Mouse (Mus musculus) retina, postnatal 1 day (tissue): ENCODE data around the gene Elmo2.
A peak's percentile ranks its signal among the peaks of the same experiment; 100 is the strongest.

Source experiments
- DNase-seq: peaks from one replicate; pipeline ENCODE4 v3.0.0-alpha.2; 2012

Elmo2 gene

GRCm38 (mm10) chr2:165323484-165323883 is 2.8 kb downstream of the Elmo2 start:
- DNase-seq = no peak

GRCm38 (mm10) chr2:165321981-165322735 is 4.1 kb downstream of the Elmo2 start:
- no peak for DNase-seq

GRCm38 (mm10) chr2:165321381-165321888 is 4.8 kb downstream of the Elmo2 start:
- DNase-seq = peak; percentile 16

GRCm38 (mm10) chr2:165320531-165321150 is 5.6 kb downstream of the Elmo2 start:
- peak; percentile 53 for DNase-seq

- peak; percentile 30 for DNase-seq
These were observed 6.8 kb downstream of the Elmo2 start for GRCm38 (mm10) chr2:165319503-165319902.

GRCm38 (mm10) chr2:165318941-165319340 is 7.3 kb downstream of the Elmo2 start:
- no peak for DNase-seq

- DNase-seq = no peak
These were observed 8.5 kb downstream of the Elmo2 start for GRCm38 (mm10) chr2:165317621-165318263.

GRCm38 (mm10) chr2:165316837-165317473 is 9.3 kb downstream of the Elmo2 start:
- DNase-seq = peak; percentile 92

- DNase-seq = peak; percentile 84
These were observed 10.1 kb downstream of the Elmo2 start for GRCm38 (mm10) chr2:165316204-165316603.

GRCm38 (mm10) chr2:165314197-165314596 is 12.1 kb downstream of the Elmo2 start:
- DNase-seq = no peak

- DNase-seq = no peak
These were observed 13.9 kb downstream of the Elmo2 start for GRCm38 (mm10) chr2:165312381-165312780.

GRCm38 (mm10) chr2:165311577-165311976 is 14.7 kb downstream of the Elmo2 start:
- DNase-seq = peak; percentile 54

GRCm38 (mm10) chr2:165310818-165311425 is 15.4 kb downstream of the Elmo2 start:
- DNase-seq = peak; percentile 72

GRCm38 (mm10) chr2:165307801-165308200 is 18.5 kb downstream of the Elmo2 start:
- DNase-seq = no peak

- no peak for DNase-seq
These were observed 20.8 kb downstream of the Elmo2 start for GRCm38 (mm10) chr2:165305438-165305837.

- no peak for DNase-seq
These were observed 21.5 kb downstream of the Elmo2 start for GRCm38 (mm10) chr2:165304819-165305218.

GRCm38 (mm10) chr2:165303354-165304012 is 22.8 kb downstream of the Elmo2 start:
- DNase-seq = no peak

- DNase-seq = peak; percentile 17
These were observed 24.9 kb downstream of the Elmo2 start for GRCm38 (mm10) chr2:165301409-165301808.

GRCm38 (mm10) chr2:165300885-165301284 is 25.4 kb downstream of the Elmo2 start:
- peak; percentile 74 for DNase-seq

GRCm38 (mm10) chr2:165300424-165300823 is 25.9 kb downstream of the Elmo2 start:
- DNase-seq = no peak

GRCm38 (mm10) chr2:165297429-165297828 is 28.9 kb downstream of the Elmo2 start:
- DNase-seq = no peak

GRCm38 (mm10) chr2:165296571-165296970 is 29.7 kb downstream of the Elmo2 start:
- DNase-seq = peak; percentile 55
